Mouse (Mus musculus) cortical plate, adult 2 months (tissue): Measurements from ENCODE around the gene Afg1l.

ENCODE experiments used
- CTCF ChIP-seq: fragments of 200-500 bp; IDR thresholded peaks from 2 replicates; pipeline ENCODE4 v1.5.1; 2011; ENCODE audit warnings: mild to moderate bottlenecking, control low read depth, low read length; ENCODE audit not compliant: insufficient read depth; ENCODE audit errors: extremely low read depth
- POLR2A ChIP-seq: fragments of 200-500 bp; IDR thresholded peaks from 2 replicates; pipeline ENCODE4 v1.6.1; 2011; ENCODE audit warnings: mild to moderate bottlenecking, low read length, control low read depth; ENCODE audit not compliant: insufficient read depth; ENCODE audit errors: extremely low read depth

DNA sequence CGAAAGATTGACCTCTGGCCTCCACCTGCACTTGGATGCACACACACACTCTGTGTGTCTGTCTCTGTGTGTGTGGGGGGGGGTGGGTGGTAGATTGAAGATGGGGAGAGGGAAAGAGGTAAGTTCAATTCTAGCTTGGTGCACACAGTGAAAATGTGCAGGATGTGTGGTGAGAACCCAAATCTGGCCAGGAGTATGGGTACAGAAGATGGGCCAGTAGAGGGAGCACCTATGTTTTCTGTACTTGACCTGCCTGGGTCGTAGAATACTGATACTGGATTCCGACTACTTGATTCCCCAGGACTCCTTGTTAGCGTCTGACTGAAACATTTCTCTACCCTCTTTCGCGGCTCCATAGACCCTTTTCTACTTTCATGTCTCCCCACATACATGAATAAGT lies 31.8 kb upstream of the Afg1l start:
- TF ChIP-seq POLR2A, result no peak
- no peak for TF ChIP-seq CTCF
